Mouse (Mus musculus): ENCODE results near the gene Ccdc27. TPM values are rescaled to one million over a fixed set of nuclear protein-coding genes. Genes with fewer than 3 reads are reported as not detected.

Ccdc27 gene
- 0.05 and 0.08 TPM in 2 replicates for polyA plus RNA-seq (2012; rRNA removed)

DNA sequence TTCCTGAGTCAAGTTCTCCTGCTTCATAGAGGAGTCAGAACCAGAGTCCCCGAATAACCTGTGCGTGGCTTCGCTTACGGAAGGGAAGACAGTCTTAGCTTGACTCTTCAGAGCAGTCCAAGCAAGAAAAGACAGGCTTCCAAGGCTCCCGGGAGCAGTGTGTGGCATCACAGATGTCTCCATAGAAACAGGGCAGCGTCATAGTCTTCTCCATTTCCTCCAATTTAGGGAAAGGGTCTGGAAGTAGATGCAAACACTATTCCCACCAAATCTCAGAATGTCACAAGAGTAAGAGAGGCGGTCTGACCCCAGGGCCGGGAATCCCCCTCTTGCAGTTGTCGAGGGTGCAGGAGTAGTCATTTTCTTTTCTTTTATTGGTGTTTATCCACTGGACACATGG lies at the start of gene Ccdc27:
Gene Ccdc27, minus strand, starts transcription at position 101 of the 400 bp plus-strand sequence.
- 87% methylated on average over 9 of the region's 9 CpGs for WGBS
- no peak for DNase-seq
- no peak within 1 kb of the TSS for H3K4me3 ChIP-seq (ENCODE audit: control insufficient read depth, insufficient read depth, low read length)
- TF ChIP-seq CTCF (IDR thresholded peaks at IDR 0.05; ENCODE audit: borderline replicate concordance, control insufficient read depth, extremely low read depth, insufficient read depth, low read length, poor library complexity) (no peak), POLR2A (IDR thresholded peaks at IDR 0.05; ENCODE audit: control insufficient read depth, extremely low read depth, insufficient read depth, low read length, poor library complexity) (no peak)
- no peak within 1 kb of the TSS for H3K27ac ChIP-seq (ENCODE audit: control insufficient read depth, insufficient read depth, low read length)
- H3K4me1 ChIP-seq (replicated peaks; ENCODE audit: control insufficient read depth, insufficient read depth, low read length) = no peaks in the 10 kb centered on the region
- no peaks in the 10 kb centered on the region for H3K27me3 ChIP-seq (ENCODE audit: control insufficient read depth, insufficient read depth, low read length)
- no peaks in the 10 kb centered on the region for H3K36me3 ChIP-seq (ENCODE audit: control insufficient read depth, insufficient read depth, low read length)

DNA sequence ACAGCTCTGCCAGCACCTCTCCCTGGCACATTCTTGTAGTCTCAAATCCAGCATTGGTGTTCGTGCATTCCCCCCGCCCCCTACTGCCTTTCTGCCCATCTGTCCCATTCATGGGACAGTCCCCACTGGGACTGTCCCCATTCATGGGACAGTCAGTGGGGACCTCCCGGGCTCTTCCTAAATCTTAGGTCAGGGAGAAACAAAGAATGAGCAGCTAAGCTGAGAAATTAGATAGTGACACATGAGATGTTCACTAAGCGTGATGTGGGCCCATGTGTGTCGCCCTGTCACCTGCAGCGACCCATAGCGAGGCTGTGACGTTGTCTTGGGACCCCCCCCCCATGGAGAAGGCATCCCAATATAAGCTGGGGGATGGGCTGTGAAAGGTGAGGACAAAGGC lies 48.9 kb upstream of the Ccdc27 start:
- Histone ChIP-seq H3K4me1 (replicated peaks; ENCODE audit: control insufficient read depth, insufficient read depth, low read length) (no peaks in the 10 kb centered on the region), H3K27me3 (ENCODE audit: control insufficient read depth, insufficient read depth, low read length) (no peaks in the 10 kb centered on the region), H3K4me3 (ENCODE audit: control insufficient read depth, insufficient read depth, low read length) (no peak overlapping the region), H3K36me3 (ENCODE audit: control insufficient read depth, insufficient read depth, low read length) (no peaks in the 10 kb centered on the region), H3K27ac (ENCODE audit: control insufficient read depth, insufficient read depth, low read length) (no peak overlapping the region)
- no peak for DNase-seq
- 77% methylated on average over 8 of the region's 8 CpGs for WGBS
- TF ChIP-seq CTCF (IDR thresholded peaks at IDR 0.05; ENCODE audit: borderline replicate concordance, control insufficient read depth, extremely low read depth, insufficient read depth, low read length, poor library complexity) (no peak), POLR2A (IDR thresholded peaks at IDR 0.05; ENCODE audit: control insufficient read depth, extremely low read depth, insufficient read depth, low read length, poor library complexity) (no peak)

DNA sequence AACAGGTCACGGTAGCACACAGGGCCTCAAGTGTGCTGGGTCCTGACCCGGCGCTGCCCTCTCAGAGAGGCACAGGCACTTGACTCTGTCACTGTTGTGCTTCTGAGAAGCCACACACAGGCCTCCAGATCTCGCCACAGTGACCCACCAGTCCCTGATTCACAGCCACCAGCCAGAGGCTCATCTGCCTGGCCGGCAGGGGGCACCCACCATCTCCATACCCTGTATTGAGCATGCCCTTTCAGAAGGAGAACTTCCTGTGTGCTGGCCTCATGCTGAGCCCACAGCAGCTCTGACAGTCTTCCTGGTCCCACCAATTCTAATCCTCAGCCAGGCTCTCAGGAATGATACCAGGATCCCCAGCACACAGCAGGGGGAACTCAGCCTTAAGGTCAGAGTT lies 46.7 kb upstream of the Ccdc27 start:
- Histone ChIP-seq H3K27me3 (ENCODE audit: control insufficient read depth, insufficient read depth, low read length) (no peaks in the 10 kb centered on the region), H3K36me3 (ENCODE audit: control insufficient read depth, insufficient read depth, low read length) (no peaks in the 10 kb centered on the region), H3K27ac (ENCODE audit: control insufficient read depth, insufficient read depth, low read length) (no peak overlapping the region), H3K4me3 (ENCODE audit: control insufficient read depth, insufficient read depth, low read length) (no peak overlapping the region), H3K4me1 (replicated peaks; ENCODE audit: control insufficient read depth, insufficient read depth, low read length) (no peaks in the 10 kb centered on the region)
- WGBS = 58% methylated on average over 5 of the region's 5 CpGs
- TF ChIP-seq CTCF (IDR thresholded peaks at IDR 0.05; ENCODE audit: borderline replicate concordance, control insufficient read depth, extremely low read depth, insufficient read depth, low read length, poor library complexity) (no peak), POLR2A (IDR thresholded peaks at IDR 0.05; ENCODE audit: control insufficient read depth, extremely low read depth, insufficient read depth, low read length, poor library complexity) (no peak)
- peak; percentile 18 for DNase-seq

DNA sequence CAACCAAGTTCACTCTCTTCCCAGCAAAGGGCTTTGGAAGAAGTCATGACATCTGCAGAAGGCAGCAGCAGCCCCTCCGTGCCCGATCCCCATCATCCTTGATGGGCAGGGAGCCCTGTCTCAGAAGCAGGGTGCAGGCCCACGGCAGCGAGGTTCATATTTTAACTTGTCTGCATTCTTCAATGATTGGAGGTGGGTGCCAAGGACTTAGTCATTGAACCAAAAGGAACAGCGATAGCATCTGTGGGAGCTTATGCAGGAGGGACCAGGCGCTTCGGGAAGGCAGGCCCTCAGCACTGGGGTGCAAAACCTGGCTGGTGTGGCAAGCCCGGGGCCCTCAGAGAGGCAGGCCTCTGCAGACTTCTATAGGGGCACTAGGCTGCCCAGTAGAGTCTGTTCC lies 44.0 kb upstream of the Ccdc27 start:
- WGBS = 87% methylated on average over 8 of the region's 8 CpGs
- no peaks in the 10 kb centered on the region for H3K4me1 ChIP-seq (replicated peaks; ENCODE audit: control insufficient read depth, insufficient read depth, low read length)
- H3K4me3 ChIP-seq (ENCODE audit: control insufficient read depth, insufficient read depth, low read length) = no peak overlapping the region

DNA sequence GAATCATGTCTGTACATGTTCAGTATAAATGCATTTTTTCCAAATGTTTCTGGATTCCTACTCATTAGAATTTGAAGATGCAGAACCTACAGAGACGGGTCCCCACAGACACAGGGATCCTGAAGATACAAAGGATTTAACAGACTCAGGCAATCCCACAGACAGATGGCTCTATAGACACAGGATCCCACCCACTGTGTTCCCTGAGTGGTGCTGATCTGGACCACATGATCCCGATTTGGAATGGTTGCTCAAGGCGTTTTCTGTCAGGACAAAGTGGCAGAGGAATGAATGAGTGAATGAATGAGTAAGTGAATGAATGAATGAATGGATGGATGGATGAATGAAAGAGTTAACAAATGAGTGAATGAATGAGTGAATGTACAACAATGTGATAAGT lies 43.4 kb upstream of the Ccdc27 start:
- Histone ChIP-seq H3K4me1 (replicated peaks; ENCODE audit: control insufficient read depth, insufficient read depth, low read length) (no peaks in the 10 kb centered on the region), H3K27ac (ENCODE audit: control insufficient read depth, insufficient read depth, low read length) (no peak overlapping the region), H3K4me3 (ENCODE audit: control insufficient read depth, insufficient read depth, low read length) (no peak overlapping the region), H3K36me3 (ENCODE audit: control insufficient read depth, insufficient read depth, low read length) (no peaks in the 10 kb centered on the region), H3K27me3 (ENCODE audit: control insufficient read depth, insufficient read depth, low read length) (no peaks in the 10 kb centered on the region)
- TF ChIP-seq CTCF (IDR thresholded peaks at IDR 0.05; ENCODE audit: borderline replicate concordance, control insufficient read depth, extremely low read depth, insufficient read depth, low read length, poor library complexity) (no peak), POLR2A (IDR thresholded peaks at IDR 0.05; ENCODE audit: control insufficient read depth, extremely low read depth, insufficient read depth, low read length, poor library complexity) (no peak)
- DNase-seq = no peak
- 83% methylated on average over 3 of the region's 3 CpGs for WGBS

More for the DNA sequence above, 44.0 kb upstream of the Ccdc27 start:
- H3K27ac ChIP-seq (ENCODE audit: control insufficient read depth, insufficient read depth, low read length) = no peak overlapping the region
- TF ChIP-seq POLR2A (IDR thresholded peaks at IDR 0.05; ENCODE audit: control insufficient read depth, extremely low read depth, insufficient read depth, low read length, poor library complexity) (no peak), CTCF (IDR thresholded peaks at IDR 0.05; ENCODE audit: borderline replicate concordance, control insufficient read depth, extremely low read depth, insufficient read depth, low read length, poor library complexity) (no peak)
- H3K27me3 ChIP-seq (ENCODE audit: control insufficient read depth, insufficient read depth, low read length) = no peaks in the 10 kb centered on the region
- DNase-seq = no peak
- no peaks in the 10 kb centered on the region for H3K36me3 ChIP-seq (ENCODE audit: control insufficient read depth, insufficient read depth, low read length)

DNA sequence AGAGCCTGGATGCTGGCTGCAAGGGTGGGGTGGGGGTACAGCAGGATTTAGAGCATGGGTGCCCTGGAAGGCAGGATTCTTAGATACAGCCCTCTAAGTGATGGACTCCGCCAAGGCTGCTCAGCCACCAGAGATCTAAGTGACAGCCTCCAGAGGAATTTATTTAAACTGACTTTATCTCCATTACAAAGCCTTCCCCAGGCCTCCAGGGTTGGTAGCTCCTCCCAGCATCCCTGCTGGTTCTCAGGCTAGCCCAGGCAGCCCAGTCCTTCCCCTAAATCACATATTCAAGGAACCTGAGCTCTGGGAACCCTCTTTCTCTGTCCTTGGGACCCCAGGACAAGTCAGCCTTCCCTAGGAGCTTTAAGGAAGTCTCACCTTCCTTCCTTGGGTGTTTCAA lies 39.5 kb upstream of the Ccdc27 start:
- Histone ChIP-seq H3K36me3 (ENCODE audit: control insufficient read depth, insufficient read depth, low read length) (no peaks in the 10 kb centered on the region), H3K4me3 (ENCODE audit: control insufficient read depth, insufficient read depth, low read length) (no peak overlapping the region), H3K27ac (ENCODE audit: control insufficient read depth, insufficient read depth, low read length) (no peak overlapping the region), H3K27me3 (ENCODE audit: control insufficient read depth, insufficient read depth, low read length) (no peaks in the 10 kb centered on the region), H3K4me1 (replicated peaks; ENCODE audit: control insufficient read depth, insufficient read depth, low read length) (no peaks in the 10 kb centered on the region)
- WGBS = 13% methylated on average over 1 of the region's 1 CpGs
- no peak for TF ChIP-seq POLR2A (IDR thresholded peaks at IDR 0.05; ENCODE audit: control insufficient read depth, extremely low read depth, insufficient read depth, low read length, poor library complexity)
- TF ChIP-seq CTCF (IDR thresholded peaks at IDR 0.05; ENCODE audit: borderline replicate concordance, control insufficient read depth, extremely low read depth, insufficient read depth, low read length, poor library complexity) = no peak
- DNase-seq = no peak

DNA sequence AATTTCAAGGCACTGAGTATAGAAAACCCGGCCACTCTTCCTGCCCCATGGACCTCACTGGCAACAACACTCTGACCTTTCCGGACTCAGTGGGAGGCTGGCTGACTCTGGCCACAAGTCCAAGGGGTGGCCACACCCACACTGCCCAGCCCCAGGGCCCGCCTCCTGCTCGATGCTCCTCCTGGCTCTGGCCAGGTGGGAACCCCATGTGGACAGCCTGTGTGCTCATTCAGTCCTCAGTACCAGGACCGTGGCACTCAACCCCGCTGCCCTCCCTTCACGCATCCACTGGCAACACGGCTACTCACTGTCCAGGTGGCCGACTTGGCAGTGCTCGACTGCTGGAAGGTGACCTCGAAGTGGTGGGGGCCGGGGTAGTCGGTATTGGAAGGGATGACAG lies 38.5 kb upstream of the Ccdc27 start:
- H3K27ac ChIP-seq (ENCODE audit: control insufficient read depth, insufficient read depth, low read length) = no peak overlapping the region
- no peaks in the 10 kb centered on the region for H3K4me1 ChIP-seq (replicated peaks; ENCODE audit: control insufficient read depth, insufficient read depth, low read length)
- no peaks in the 10 kb centered on the region for H3K27me3 ChIP-seq (ENCODE audit: control insufficient read depth, insufficient read depth, low read length)
- no peak overlapping the region for H3K4me3 ChIP-seq (ENCODE audit: control insufficient read depth, insufficient read depth, low read length)
- no peak for TF ChIP-seq POLR2A (IDR thresholded peaks at IDR 0.05; ENCODE audit: control insufficient read depth, extremely low read depth, insufficient read depth, low read length, poor library complexity)
- WGBS = 5% methylated on average over 13 of the region's 13 CpGs
- H3K36me3 ChIP-seq (ENCODE audit: control insufficient read depth, insufficient read depth, low read length) = no peaks in the 10 kb centered on the region
- no peak for DNase-seq

All from thymus, adult 2 months (tissue).